Mouse (Mus musculus) bone marrow, adult 2 months (tissue): ENCODE measurements at regions not wholly inside any gene's neighbourhood (a gene's known extent, or its start where the extent isn't known, plus 50 kb on each side); places are given as distances from the start of the nearest gene placed in this dataset.

Source experiments
- H3K27ac ChIP-seq: fragments of 200-500 bp; 2 replicates; pipeline ENCODE4 v1.5.1; 2012; ENCODE audit warnings: low read depth, mild to moderate bottlenecking, control low read depth, inconsistent platforms, low read length; ENCODE audit not compliant: control insufficient read depth, poor library complexity, insufficient read depth
- H3K4me1 ChIP-seq: fragments of 200-500 bp; 2 replicates; pipeline ENCODE4 v1.6.1; 2011; ENCODE audit warnings: low read length; ENCODE audit not compliant: control insufficient read depth, insufficient read depth
- H3K4me3 ChIP-seq: fragments of 200-500 bp; replicated peaks from 2 replicates; pipeline ENCODE3; 2011; ENCODE audit warnings: mild to moderate bottlenecking, low read depth, low read length, control low read depth; ENCODE audit not compliant: control insufficient read depth
- CTCF ChIP-seq: fragments of 200-500 bp; IDR thresholded peaks from 2 replicates; pipeline ENCODE4 v1.5.1; 2011; ENCODE audit warnings: low read length, control low read depth; ENCODE audit not compliant: control insufficient read depth, insufficient read depth
- POLR2A ChIP-seq: fragments of 200-500 bp; IDR thresholded peaks from 2 replicates; pipeline ENCODE4 v1.6.1; 2011; ENCODE audit warnings: low read depth, mild to moderate bottlenecking, control low read depth, low read length, borderline replicate concordance; ENCODE audit not compliant: control insufficient read depth
- WGBS: fragments of 180-500 bp; shearing (Covaris S2); methylation state at CpG from one replicate; pipeline ENCODE4 v1.1.7; 2018; 5-methylcytosine and 5-hydroxymethylcytosine counted together

- no peak overlapping the region for H3K4me3 ChIP-seq
- WGBS = 89% methylated on average over 3 of the region's 3 CpGs
- H3K4me1 ChIP-seq = no peaks in the 10 kb centered on the region
- no peak for TF ChIP-seq CTCF
- TF ChIP-seq POLR2A = no peak
- no peak overlapping the region for H3K27ac ChIP-seq
These were observed 55.6 kb downstream of the Irf2bp2 start for GRCm38 (mm10) chr8:126538136-126538535.

DNA sequence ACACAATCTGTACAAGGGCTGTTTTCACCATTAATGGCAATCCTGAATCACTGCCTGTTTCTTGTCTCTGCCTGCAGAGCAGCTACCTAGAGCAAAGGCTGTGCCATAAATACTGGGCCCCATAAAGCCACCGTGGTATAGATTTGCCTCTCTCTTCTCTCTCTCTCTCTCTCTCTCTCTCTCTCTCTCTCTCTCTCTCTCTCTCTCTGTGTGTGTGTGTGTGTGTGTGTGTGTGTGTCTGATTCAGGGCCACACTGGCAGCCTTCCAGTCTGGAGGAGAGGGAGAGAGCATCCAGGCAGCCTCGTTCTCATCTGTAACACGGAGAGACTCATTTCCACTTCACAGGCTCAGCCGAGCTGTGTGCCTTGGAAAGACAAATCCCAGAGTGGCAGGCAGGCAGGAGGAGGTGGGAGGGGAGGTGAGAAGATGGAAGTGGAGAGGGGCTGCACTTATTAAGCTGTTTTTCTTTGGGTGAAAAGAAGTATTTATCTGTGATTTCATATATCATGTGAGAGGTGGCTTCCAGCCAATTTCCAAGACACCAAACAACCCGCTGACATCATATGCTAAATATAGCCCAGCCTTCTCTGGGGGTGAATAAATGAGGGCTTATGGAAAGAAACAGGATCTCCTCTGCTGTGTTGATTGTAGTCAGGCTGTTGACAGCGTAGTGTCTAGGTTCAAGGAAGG lies 56.7 kb downstream of the Irf2bp2 start:
- Histone ChIP-seq H3K4me3 (no peak overlapping the region), H3K27ac (no peak overlapping the region), H3K4me1 (no peaks in the 10 kb centered on the region; the same call in 1 of the 2 replicates)
- 56% methylated on average over 6 of the region's 6 CpGs for WGBS
- TF ChIP-seq POLR2A (no peak), CTCF (no peak)

DNA sequence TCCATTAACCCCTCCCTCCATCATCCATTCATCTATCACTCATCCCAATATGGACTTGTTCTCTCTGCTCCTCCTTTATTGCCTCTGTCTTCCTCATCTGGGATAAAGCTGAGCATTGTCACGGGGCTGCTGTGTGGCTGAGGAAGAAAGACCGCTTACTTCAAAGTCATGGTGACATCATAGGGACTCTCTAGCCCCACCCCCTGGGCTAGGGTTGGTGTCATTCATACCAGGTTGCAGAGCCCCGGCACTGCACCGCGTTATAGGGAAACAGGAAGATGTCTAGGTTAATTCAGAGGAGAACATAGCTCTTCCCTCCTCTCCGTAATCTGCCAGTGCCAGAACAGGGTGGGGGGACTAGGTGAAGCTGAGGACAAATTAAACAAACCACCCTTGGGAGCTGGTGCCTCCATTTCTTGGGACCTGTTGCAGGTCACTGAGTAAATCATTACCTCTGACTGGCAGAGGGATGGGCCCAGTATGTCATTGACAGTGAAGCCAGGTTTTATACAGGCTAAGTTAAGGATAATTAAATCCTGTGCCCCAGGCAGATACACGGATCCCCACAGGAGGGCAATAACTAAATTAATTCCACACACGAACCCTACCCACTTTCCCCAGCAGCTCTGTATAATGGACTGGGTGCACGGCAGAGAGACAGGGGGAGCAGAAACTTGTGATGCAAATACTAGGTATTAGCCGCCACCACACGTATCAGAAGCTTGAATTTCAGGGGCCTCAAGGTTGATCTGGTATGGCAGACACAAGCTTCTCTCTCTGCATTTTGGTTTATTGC lies 57.5 kb downstream of the Irf2bp2 start:
- no peak for TF ChIP-seq POLR2A
- no peak for TF ChIP-seq CTCF
- Histone ChIP-seq H3K4me3 (no peak overlapping the region), H3K4me1 (no peaks in the 10 kb centered on the region; the same call in 1 of the 2 replicates), H3K27ac (no peak overlapping the region)
- 35% methylated on average over 11 of the region's 11 CpGs for WGBS

DNA sequence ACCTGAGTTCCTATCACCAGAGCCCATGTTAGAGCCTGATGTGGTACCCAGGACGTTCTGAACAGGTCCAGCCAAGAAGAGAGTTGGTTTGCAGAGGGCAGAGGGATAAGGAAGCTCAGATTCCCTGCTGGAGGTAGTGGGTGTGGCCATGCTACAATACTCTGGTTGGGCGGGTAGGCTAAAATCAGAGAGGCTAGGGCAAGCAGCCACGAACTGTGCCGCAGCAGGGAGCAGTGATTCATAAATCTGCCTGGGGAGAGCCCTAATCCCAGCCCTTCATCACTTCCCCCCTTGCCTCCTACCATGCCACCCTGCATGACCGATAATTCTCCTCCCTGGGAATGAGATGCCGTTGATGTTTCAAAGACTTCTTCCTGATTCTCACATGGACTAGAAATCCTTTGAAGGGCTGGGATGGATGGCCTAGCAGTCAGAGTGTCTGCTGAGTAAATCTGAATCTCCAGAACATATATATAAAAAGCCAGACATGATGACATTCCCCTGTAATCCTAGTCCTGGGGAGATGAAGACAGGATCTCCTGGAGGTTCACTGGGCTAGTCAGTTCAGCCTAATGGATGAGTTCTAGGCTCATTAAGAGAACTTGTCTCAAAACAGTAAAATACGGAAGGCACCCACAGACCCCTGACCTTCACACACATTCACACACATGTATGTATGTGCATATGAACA lies 57.6 kb upstream of the Tarbp1 start:
- peaks cover 5% of the 10 kb centered on the region for H3K4me1 ChIP-seq
- TF ChIP-seq POLR2A (no peak), CTCF (no peak)
- H3K4me3 ChIP-seq = no peak overlapping the region
- H3K27ac ChIP-seq = no peak overlapping the region
- 65% methylated on average over 7 of the region's 7 CpGs for WGBS

GRCm38 (mm10) chr8:126531459-126531858 lies 56.6 kb upstream of the Tarbp1 start:
- H3K4me3 ChIP-seq = no peak overlapping the region
- H3K27ac ChIP-seq = no peak overlapping the region
- WGBS = 85% methylated on average over 7 of the region's 7 CpGs
- TF ChIP-seq CTCF (no peak), POLR2A (no peak)
- peaks cover 9% of the 10 kb centered on the region for H3K4me1 ChIP-seq

DNA sequence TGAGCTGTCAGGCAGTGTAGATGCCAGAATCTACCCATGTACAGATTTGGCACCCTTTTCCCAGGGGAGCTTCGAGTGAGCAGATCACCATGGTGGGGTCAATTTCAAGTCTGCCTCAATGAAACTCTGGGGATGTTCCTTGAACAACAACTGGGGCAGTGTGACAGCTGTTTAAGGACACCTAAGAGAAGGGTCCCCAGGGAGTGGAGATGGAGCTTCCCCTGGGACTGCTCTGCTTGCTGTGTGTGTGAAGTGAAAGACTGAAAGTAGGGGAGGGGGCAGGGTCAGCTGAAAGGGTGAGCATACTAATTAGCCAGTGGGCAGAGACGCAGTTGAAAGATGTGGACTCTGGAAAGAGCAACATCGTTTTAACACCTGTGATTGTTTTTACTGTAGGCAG lies 54.5 kb upstream of the Tarbp1 start:
- no peak for TF ChIP-seq CTCF
- no peak for TF ChIP-seq POLR2A
- H3K4me3 ChIP-seq = no peak overlapping the region
- no peak overlapping the region; the same call in 1 of the 2 replicates for H3K27ac ChIP-seq
- peaks cover 9% of the 10 kb centered on the region for H3K4me1 ChIP-seq
- WGBS = 75% methylated on average over 3 of the region's 3 CpGs

- TF ChIP-seq CTCF (no peak), POLR2A (no peak)
- H3K4me1 ChIP-seq = peaks cover 9% of the 10 kb centered on the region
- H3K27ac ChIP-seq = peak overlapping the region; percentile 25
- no peak overlapping the region for H3K4me3 ChIP-seq
- 75% methylated on average over 9 of the region's 9 CpGs for WGBS
These were observed 53.7 kb upstream of the Tarbp1 start for GRCm38 (mm10) chr8:126528434-126529080.
